Mouse (Mus musculus) gastrocnemius, adult 8-10 months (tissue): ENCODE results near the gene Dmrt2. TPM values are rescaled to one million over a fixed set of nuclear protein-coding genes. Genes with fewer than 3 reads are reported as not detected.

Experiments used
- DNase-seq, 2 experiments: peaks; one replicate each; pipeline ENCODE4 v3.0.0; 2022; ENCODE audit warnings: low spot score in 2 of 2
- total RNA-seq, 4 experiments: library from RNA; stranded (reverse); gene quantifications; 2 replicates each; pipeline ENCODE4 v1.2.4; 2022

Dmrt2 gene
- total RNA-seq: 1 to 10 TPM; 5.6 to 5.9 (median 5.6) TPM

DNA sequence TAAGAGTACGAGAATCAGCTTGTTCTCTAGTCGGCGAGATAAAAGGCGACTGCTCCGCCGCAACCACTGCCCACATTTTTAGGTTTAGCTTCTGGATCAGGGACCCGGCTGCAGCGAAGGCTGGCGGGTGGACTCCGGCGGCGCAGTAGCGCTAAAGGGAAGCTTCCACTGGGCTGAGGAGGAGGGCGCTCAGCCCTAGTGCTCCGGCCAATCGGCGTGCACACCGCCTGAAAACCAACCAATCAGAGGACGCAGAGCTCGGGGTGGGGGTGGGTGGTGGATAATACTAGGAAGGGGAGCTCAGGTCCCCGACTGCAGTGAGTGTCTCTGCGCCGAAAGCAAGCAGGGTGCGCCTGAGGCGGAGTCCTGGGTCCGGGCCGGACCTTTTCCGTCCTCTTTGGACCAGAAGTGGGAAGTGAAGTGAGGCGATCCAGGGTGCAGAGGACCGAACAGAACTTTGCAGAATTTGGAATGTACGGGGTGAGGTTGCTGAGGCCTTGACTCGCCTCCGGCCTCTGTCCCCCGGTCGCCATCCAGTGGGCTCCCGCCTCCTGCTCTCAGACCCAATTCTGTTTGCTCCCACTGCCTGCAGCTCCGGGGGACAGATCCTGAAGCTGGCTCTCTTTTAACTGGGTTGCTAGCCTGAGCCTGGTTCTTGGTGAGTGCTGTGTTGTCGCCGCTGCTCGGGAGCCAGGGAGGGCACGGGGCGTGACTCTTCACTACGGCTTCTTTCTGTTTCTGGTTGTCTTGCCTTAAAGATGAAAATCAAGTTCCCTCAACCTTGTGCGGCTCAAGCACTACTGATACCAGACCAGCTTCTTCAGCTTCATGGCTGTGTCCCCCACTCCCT, at the start of gene Dmrt2:
TSS of gene Dmrt2 (plus strand) at position 311 of the 850 bp plus-strand sequence.
- DNase-seq: peak; percentile 61 to 80

GRCm38 (mm10) chr19:25628490-25628889, 43.7 kb upstream of the Dmrt2 start:
- DNase-seq: peak; percentile 22 to 24

- DNase-seq: no peak
Measured at GRCm38 (mm10) chr19:25635119-25635518, 37.1 kb upstream of the Dmrt2 start.

- peak; percentile 17 to 53 for DNase-seq
Measured at GRCm38 (mm10) chr19:25635622-25636244, 36.5 kb upstream of the Dmrt2 start.

DNA sequence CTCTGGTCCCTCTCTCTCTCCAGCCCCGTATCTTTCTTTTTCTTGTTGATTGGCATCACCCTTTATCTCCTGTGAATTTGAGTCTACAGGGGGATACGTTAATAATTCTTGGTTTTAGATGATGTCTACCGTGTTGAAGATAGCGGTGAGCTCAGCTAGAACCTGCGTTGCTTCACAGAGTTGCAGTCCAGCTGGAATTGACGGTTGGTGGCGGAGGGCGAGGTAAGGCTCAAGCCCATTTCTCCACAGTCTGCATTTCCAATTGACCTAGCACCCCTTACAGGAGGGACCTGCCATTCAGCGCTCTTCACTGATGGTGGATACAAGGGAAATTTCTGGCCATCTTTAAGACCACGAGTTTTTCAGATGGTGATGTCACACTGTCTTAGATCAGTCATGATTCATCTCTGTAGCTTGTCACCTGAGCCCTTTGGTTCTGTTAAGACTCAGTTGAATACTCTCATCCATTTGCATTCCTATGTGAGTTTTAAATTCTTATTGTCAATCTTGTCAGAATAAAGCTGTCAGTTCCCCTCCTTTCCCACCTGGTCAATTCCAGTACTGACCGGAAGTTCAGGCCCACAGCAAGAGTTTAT, 33.3 kb upstream of the Dmrt2 start:
- DNase-seq: no peak

GRCm38 (mm10) chr19:25641786-25642185, 30.4 kb upstream of the Dmrt2 start:
- DNase-seq: no peak

GRCm38 (mm10) chr19:25647136-25647535, 25.1 kb upstream of the Dmrt2 start:
- no peak for DNase-seq

DNA sequence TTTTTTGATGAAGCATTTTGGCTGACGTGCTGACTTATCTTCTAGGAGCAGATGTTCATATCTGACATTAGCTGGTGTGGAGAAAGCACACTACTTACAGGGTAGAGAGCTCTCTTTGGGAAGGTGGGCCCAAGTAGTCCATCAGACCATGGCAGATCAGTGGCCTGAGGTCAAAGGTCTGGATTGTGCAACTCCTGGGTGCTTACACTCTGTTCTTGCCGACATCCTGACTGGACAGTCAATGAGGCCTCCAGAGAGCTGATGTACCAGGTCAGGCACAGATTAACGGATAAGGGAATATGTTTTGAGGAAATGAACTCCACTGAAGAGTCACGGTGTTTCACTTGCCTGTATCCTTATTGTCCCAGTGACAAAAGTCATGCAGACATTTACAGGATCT, 23.5 kb upstream of the Dmrt2 start:
- no peak for DNase-seq

DNA sequence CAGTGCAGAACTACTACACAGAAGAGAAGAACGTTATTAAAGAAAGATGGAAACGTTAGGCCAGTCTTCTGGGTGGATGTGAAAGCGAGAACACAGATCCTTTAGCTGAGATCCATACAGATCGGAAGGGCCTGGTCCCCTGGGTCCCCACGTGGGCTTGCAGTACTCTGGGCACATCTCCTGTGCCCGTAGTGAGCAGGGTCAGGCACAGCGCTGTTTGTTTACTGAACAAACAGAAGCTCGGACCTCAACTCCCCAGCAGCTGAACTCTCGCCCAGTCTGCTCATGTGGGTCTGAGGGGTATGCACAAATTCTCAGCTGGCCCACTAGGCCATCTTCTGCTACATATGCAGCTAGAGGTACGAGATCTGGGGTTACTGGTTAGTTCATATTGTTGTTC, 21.7 kb upstream of the Dmrt2 start:
- no peak for DNase-seq

- no peak for DNase-seq
Measured at GRCm38 (mm10) chr19:25652560-25652959, 19.7 kb upstream of the Dmrt2 start.

DNA sequence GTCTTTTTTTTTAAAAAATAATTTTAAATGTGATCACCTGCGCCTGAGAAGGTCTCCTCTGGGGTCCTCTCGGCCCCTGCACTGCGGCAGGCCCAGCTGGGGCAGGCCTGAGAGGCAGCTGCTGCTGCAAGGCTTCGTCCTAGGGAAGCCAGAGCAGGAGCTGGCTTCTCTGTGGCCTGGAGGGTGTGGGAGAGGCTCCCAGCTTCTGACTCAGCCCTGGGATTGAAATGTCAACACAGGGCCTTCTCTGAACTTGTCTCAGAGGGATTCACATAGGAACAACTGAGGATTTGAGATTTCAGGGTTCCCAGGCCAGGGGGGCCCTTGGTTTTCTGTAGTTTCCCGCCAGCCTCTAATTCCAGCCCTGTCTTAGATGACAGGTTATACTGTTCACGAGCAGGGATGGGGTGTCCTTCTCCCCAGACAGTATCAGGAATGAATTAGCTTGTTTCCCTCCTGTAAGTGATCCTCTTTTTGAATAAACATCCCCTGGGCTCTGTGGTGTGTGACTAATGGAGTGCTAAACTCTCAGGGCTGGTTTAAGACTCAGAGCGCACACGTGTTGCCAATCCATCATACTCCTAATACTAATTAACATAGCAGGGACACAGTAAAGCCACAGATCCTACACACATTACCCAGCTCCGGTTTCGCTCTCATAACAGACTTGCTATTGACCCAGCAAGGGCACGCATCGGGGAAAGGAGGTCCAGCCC, 18.0 kb upstream of the Dmrt2 start:
- DNase-seq: peak in 1 of 2 experiments; percentile 15

DNA sequence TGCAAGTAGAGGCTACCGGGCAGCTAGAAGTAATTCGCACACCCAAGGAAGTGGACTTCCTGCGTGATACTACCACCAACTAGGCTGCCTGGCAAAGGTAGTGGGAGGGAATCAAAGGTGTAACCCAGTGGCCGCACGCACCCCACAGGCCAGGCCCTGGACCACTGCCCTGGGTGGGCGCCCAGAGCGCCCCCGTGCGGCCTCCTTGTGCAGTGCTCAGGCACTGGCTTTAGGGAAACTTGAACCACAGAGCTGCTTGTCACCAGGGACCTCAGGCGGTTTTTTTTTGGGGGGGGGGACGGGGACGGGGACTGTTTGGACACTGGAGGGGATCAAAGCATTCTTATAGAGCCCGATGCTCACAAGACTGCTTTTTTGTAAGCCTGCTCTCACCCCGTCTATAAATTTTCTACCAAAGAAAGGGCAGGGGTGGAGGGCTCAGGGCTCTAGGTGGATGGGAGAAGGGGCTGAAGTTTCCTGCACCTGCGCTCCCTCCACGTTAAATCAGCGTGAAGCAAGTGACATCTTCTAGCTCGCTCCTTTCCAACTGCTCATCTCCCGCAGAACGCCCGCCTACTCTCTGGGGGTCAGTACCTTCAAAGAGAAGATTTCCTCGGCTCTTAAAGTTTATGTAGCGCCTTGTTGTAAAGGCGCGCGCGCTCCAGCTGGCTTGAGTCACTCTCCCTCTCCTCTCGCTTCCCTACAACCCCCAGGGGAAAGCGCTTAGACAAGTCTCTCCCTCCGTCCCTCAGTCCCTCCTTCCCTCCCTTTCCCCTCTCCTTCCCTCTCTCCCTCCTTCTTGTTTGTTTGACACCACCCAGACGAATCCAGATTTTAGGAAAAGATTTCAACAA, 6.5 kb upstream of the Dmrt2 start:
- DNase-seq: no peak

DNA sequence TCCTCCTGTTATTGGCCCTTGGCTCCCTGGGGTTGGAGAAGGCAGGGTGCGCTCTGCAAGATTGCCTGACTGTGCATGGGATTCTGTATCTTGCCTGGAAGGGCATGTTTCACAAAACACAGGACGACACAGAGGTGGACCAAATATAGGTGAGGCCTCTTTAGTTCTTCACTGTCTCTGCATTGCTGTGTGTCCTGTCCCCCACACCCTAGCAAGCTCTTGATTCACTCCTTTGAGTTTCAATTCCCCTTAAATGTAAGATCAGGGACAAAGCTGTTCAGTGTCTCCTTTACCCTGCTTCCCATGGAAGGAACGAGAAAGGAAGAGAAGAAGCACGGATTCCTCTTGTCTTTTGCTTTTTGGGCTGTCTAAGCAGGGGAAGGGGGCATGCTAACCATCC, 4.4 kb upstream of the Dmrt2 start:
- no peak for DNase-seq

GRCm38 (mm10) chr19:25669593-25670248, 2.5 kb upstream of the Dmrt2 start:
- DNase-seq: no peak

DNA sequence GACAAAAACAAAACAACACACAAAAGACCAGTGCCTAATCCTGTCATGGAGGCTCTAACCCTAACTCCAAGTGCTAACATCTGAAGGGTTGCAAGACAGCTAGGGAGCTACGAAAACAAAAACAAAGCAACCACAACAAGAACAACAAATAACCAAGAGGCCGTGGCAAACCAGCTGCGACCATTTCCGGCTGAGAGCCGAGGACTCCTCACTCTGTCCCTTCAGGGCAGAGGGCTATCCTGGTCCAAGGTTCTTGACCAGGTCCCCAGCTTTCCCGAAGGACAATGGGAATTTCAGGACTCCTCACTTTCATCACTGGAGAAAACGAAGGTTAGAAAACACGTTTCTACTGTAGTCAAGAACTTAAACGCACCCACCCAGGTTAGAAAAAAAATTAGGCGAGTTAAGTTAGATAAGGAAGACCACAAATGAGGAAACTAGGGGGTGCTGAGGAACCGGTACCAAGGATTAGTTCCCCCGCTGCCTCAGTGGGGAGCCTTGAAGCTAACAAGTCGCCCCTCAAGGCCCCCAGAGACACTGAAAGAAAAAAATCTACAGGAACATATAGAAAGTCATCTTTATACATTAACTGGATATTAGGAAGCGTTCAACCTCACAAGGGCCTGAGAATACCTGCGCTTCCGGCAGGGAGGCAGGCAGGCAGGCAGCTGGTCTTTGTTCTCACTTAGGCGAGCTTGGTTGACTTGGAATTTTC, 1.5 kb upstream of the Dmrt2 start:
- no peak for DNase-seq

DNA sequence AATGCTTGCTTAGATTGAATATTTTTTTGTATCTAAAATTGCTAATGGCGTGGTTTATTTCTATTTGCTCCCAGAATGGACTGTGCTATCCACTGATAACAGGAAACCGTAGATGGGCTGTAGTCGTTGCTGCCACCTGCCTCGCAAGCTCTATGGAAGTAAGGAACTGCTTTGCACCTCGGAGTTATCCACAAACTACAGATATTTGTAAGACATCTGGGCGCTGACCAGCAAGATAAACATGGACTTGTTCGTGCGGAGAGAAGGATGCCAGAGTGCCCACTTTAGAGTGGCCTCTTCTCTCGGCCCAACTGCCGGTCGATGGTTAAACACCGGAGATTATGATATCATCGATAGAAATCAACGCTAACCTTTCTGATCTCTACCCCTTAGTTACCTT, 530 bp upstream of the Dmrt2 start:
- no peak for DNase-seq

GRCm38 (mm10) chr19:25673224-25674055, 1.2 kb downstream of the Dmrt2 start:
- DNase-seq: peak in 1 of 2 experiments; percentile 32

DNA sequence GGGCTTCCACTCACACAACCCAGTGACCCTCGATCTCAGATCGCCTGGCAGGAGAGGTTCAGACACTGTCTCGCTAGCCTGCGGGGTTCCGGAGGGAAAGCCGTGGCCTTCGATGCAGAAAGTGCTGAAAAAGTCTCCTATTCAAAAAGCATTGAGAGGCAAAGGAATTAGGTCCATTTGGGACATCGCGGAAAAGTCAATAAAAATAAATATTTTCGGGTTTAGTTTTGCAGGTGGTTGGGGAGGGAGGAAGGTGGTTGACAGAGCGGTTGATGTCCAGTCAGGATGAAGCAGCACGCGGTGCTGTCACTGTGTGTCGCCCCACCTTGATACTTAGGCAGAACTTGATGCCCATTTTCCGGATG, 1.8 kb downstream of the Dmrt2 start:
- no peak for DNase-seq

- DNase-seq: no peak
Measured at GRCm38 (mm10) chr19:25674744-25675143, 2.5 kb downstream of the Dmrt2 start.
